ENCODE assay signal across 13 mouse cellular contexts in the genomic region with DNA sequence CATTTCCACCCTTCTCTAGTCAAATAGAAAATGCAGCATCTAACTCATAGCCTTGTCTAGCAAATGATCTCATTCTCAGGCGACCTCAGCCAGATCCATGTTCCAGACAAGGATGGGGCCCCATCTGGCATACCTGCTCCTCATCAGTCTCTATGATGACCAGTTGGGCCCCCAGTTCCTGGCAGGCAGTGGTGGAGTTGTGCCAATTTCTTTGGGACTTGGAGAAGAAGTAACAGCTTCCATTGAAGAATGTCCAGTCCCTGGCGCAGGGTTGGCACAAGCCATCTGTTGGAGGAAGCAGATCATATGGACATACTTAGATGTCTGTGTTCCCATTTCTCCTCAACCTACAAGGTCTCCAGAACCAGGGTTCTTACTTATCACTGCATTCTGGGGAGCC.
DNase-seq lines count a peak whose midpoint lies in the region.
"Had no signal": no experiment of that assay in that cellular context is flagged by ENCODE, and none has a peak within 500 bp of the region (broad histone marks: within the 10 kb centered on the region; RNA-seq: fewer than 3 reads in every experiment).

No protein-coding gene starts in this region.

- peak; percentile 2 for DNase-seq in cerebellum, adult 11-12 months
- DNase-seq in cerebellum, adult 9-11 months: no peak
- DNase-seq in cerebellum, postnatal 10 days: peak; percentile 73 to 76
- no peak for DNase-seq in cerebellum, adult 18-20 months
- DNase-seq in cerebellum, postnatal 25 days: peak; percentile 8 to 19
- DNase-seq in cerebellum, adult 8-10 months: no peak
- DNase-seq in brain, adult 2 months (ENCODE audit: low read depth, low spot score): peak; percentile 2
- DNase-seq in urinary bladder, postnatal 36 days (ENCODE audit: low spot score in 2 of 2): no peak
- DNase-seq: adrenal gland, adult 8-10 months; adrenal gland, postnatal 14 days; adrenal gland, postnatal 36 days; B cell, adult 2 months; forebrain, postnatal 0 days had no signal

Comparison
In these comparisons a context has a peak if more than half of its experiments do, and no peak if none do; other contexts are left out.
1. DNase-seq: peak in cerebellum, adult 11-12 months (single experiment), cerebellum, postnatal 10 days (2 of 2), cerebellum, postnatal 25 days (2 of 2) and brain, adult 2 months (single experiment); none in cerebellum, adult 9-11 months (single experiment), cerebellum, adult 18-20 months (0 of 2), cerebellum, adult 8-10 months (single experiment) and urinary bladder, postnatal 36 days (0 of 2).